Mouse (Mus musculus) neural tube, embryonic 11.5 days (tissue): ENCODE results near the gene Acad10. TPM values are rescaled to one million over a fixed set of nuclear protein-coding genes. Genes with fewer than 3 reads are reported as not detected.
"Not testable (repeated sequence)": the region's sequence is repeated elsewhere in the genome, so short reads cannot be mapped to it uniquely, and the experiment has no call there.

ENCODE experiments used
- ATAC-seq: fragments of 200-750 bp; cut with Nextera tagmentation; 2 replicates; pipeline ENCODE4 v1.8.0; 2017; ENCODE audit warnings: moderate number of reproducible peaks, mild to moderate bottlenecking, moderate TSS enrichment, moderate library complexity; ENCODE audit not compliant: insufficient read depth, low FRiP score, low TSS enrichment
- DNase-seq: peaks from one replicate; pipeline ENCODE4 v3.0.0-alpha.2; 2015; ENCODE audit warnings: low spot score
- H3K27ac ChIP-seq: fragments of 300-500 bp; sonication (generic); 2 replicates; pipeline ENCODE4 v1.5.1; 2014; ENCODE audit warnings: low read depth, mild to moderate bottlenecking, low read length
- H3K27me3 ChIP-seq: fragments of 300-500 bp; sonication (generic); 2 replicates; pipeline ENCODE4 v1.6.1; 2014; ENCODE audit warnings: mild to moderate bottlenecking, low read length, mixed read lengths; ENCODE audit not compliant: control insufficient read depth, insufficient read depth
- H3K36me3 ChIP-seq: fragments of 300-500 bp; sonication (generic); 2 replicates; pipeline ENCODE4 v1.6.1; 2014; ENCODE audit warnings: mild to moderate bottlenecking, low read length, moderate library complexity, mixed read lengths; ENCODE audit not compliant: control insufficient read depth, insufficient read depth
- H3K4me1 ChIP-seq: fragments of 300-500 bp; sonication (generic); 2 replicates; pipeline ENCODE4 v1.6.1; 2014; ENCODE audit warnings: low read length, mixed read lengths; ENCODE audit not compliant: control insufficient read depth, insufficient read depth
- H3K4me2 ChIP-seq: fragments of 300-500 bp; sonication (generic); 2 replicates; pipeline ENCODE4 v1.6.1; 2014; ENCODE audit warnings: low read depth, mild to moderate bottlenecking, moderate library complexity
- H3K4me3 ChIP-seq: fragments of 300-500 bp; sonication (generic); 2 replicates; pipeline ENCODE4 v1.5.1; 2014; ENCODE audit warnings: low read depth, low read length
- H3K9ac ChIP-seq: fragments of 300-500 bp; sonication (generic); 2 replicates; pipeline ENCODE4 v1.6.1; 2014; ENCODE audit warnings: mild to moderate bottlenecking, low read length
- H3K9me3 ChIP-seq: fragments of 300-500 bp; sonication (generic); 2 replicates; pipeline ENCODE4 v1.6.1; 2016; ENCODE audit warnings: low read length; ENCODE audit not compliant: control insufficient read depth
- WGBS: fragments of 180-500 bp; shearing (Covaris S2); extraction: QIAGEN DNeasy Blood & Tissue Kit; methylation state at CpG from one replicate; pipeline ENCODE4 v1.1.7; 2014; 5-methylcytosine and 5-hydroxymethylcytosine counted together
- polyA plus RNA-seq: library from polyadenylated mRNA; unstranded; fragments of >200 nt; fragmentation: Nextera tagmentation; extraction: Ambion mirVana; gene quantifications from 2 replicates; pipeline ENCODE4 v1.2.1, GENCODE M21; 2014

Gene Acad10
- polyA plus RNA-seq, 1 experiment from 2014 or later: 2.8 TPM

GRCm38 (mm10) chr5:121691436-121691835, 31.1 kb upstream of the Acad10 start:
- not testable (repeated sequence) for ATAC-seq, DNase-seq
- WGBS: 93% methylated on average over 7 of the region's 7 CpGs

GRCm38 (mm10) chr5:121690482-121691211, 30.3 kb upstream of the Acad10 start:
- WGBS: 85% methylated on average over 7 of the region's 7 CpGs
- Histone ChIP-seq H3K4me1 (no peaks in the 10 kb centered on the region), H3K4me2 (no peak overlapping the region)

More at GRCm38 (mm10) chr5:121691436-121691835, 31.1 kb upstream of the Acad10 start:
- H3K27ac ChIP-seq, H3K4me1 ChIP-seq, H3K4me2 ChIP-seq, H3K27me3 ChIP-seq, H3K4me3 ChIP-seq, H3K9me3 ChIP-seq, H3K36me3 ChIP-seq, H3K9ac ChIP-seq: not testable (repeated sequence)

DNA sequence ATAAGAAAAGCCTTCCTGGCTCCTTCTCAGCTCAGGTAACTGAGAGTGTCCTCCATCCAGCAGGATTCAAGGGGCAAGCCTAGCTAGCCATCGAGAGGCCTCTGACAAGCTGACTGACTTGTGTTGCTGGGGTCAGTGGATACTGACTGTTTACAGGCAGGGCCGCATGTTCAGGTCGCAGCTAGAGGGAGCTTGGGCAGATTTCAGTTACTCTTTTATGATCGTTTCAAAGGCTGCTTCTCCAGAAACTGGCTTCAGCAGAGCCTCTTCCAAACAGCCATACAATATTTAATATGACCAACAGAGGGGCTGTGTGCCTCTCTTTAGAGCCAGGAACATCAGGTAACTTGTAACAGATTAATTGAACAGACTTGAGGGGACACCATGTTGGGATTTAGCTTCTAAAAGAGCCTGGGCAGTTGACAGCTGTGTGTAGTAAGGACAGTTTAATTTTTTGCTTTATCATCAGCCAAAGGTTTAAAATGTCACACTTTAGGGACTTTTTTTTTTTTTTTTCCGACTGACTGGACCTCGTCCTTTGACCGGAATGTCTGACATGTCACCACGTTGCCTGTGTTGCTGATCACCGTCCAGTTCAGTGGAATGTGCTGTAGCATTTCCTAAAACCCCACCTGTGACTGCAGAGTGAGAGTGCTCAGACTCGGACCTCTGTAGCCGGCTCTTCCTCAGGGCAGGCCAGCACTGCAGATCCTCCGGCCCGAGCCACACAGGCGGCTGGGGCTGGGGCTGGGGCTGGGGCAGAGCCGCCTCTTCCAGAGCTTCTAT, 26.0 kb upstream of the Acad10 start:
- Histone ChIP-seq H3K9ac (no peak overlapping the region), H3K9me3 (no peaks in the 10 kb centered on the region), H3K36me3 (peaks cover 20% of the 10 kb centered on the region), H3K4me3 (no peak overlapping the region), H3K4me1 (no peaks in the 10 kb centered on the region), H3K4me2 (no peak overlapping the region), H3K27me3 (no peaks in the 10 kb centered on the region), H3K27ac (no peak overlapping the region)
- ATAC-seq (no peak), DNase-seq (no peak)
- 80% methylated on average over 15 of the region's 15 CpGs for WGBS

More at GRCm38 (mm10) chr5:121690482-121691211, 30.3 kb upstream of the Acad10 start:
- Histone ChIP-seq H3K36me3 (peaks cover 7% of the 10 kb centered on the region), H3K9ac (no peak overlapping the region), H3K9me3 (no peaks in the 10 kb centered on the region), H3K27me3 (no peaks in the 10 kb centered on the region), H3K4me3 (no peak overlapping the region), H3K27ac (no peak overlapping the region)
- ATAC-seq: no peak
- DNase-seq: no peak

DNA sequence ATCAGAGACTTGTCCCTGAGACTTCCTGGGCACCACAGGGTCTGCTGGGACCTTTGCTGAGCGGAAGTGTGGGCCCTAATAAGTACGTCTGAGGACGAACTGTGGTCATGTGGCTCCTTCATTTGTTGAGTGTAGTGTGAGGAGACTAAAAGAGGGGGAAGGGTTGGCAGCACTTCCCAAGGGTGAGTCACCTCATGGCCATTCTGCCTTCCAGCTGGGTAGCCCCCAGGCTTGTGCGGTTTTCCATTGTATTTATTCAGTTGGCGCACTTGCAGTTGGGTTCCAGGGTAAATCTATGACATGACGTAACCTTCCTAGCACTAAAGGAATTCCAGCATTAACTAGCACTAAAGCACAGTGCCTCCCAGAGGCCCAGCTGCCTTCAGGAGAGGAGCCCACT, 25.2 kb upstream of the Acad10 start:
- H3K27me3 ChIP-seq: no peaks in the 10 kb centered on the region
- no peaks in the 10 kb centered on the region for H3K9me3 ChIP-seq
- H3K4me3 ChIP-seq: no peak overlapping the region
- H3K9ac ChIP-seq: no peak overlapping the region
- no peak for ATAC-seq
- no peak overlapping the region for H3K4me2 ChIP-seq
- WGBS: 93% methylated on average over 6 of the region's 6 CpGs
- no peak overlapping the region for H3K27ac ChIP-seq
- DNase-seq: no peak
- peaks cover 21% of the 10 kb centered on the region for H3K36me3 ChIP-seq
- no peaks in the 10 kb centered on the region for H3K4me1 ChIP-seq

GRCm38 (mm10) chr5:121682250-121682649, 21.9 kb upstream of the Acad10 start:
- Histone ChIP-seq H3K9me3 (no peaks in the 10 kb centered on the region), H3K27ac (no peak overlapping the region), H3K4me3 (no peak overlapping the region), H3K4me2 (no peak overlapping the region), H3K4me1 (no peaks in the 10 kb centered on the region), H3K27me3 (no peaks in the 10 kb centered on the region), H3K9ac (no peak overlapping the region), H3K36me3 (peaks cover 21% of the 10 kb centered on the region)
- ATAC-seq (no peak), DNase-seq (no peak)
- 96% methylated on average over 2 of the region's 2 CpGs for WGBS

- Histone ChIP-seq H3K4me2 (no peak overlapping the region), H3K27ac (no peak overlapping the region), H3K9ac (no peak overlapping the region), H3K27me3 (no peaks in the 10 kb centered on the region), H3K4me1 (no peaks in the 10 kb centered on the region), H3K4me3 (no peak overlapping the region), H3K9me3 (no peaks in the 10 kb centered on the region), H3K36me3 (peaks cover 6% of the 10 kb centered on the region)
- no peak for ATAC-seq
- DNase-seq: no peak
- 79% methylated on average over 3 of the region's 3 CpGs for WGBS
Observed at GRCm38 (mm10) chr5:121670412-121670811, 10.1 kb upstream of the Acad10 start.

DNA sequence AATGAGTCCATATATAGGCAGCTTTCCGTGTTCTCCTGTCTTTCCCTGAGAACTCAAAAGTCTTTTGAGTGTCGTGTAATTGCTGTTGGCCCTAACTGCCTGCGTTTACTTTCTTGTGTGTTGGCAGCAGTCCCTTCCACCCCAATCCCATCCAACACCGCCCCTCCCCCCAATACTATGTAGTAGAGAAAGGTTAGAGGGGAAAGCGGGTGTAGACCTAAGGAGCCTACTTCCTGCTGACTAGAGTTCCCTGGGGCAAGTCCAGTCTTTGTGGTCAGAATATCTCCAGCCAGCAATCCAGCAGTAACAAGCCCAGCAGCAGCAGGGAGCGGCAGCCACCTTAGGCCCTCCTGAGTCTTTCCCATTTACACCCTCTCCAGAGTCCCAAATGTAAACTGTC, 8.1 kb upstream of the Acad10 start:
- H3K9me3 ChIP-seq: no peaks in the 10 kb centered on the region
- WGBS: 87% methylated on average over 6 of the region's 6 CpGs
- no peak overlapping the region for H3K27ac ChIP-seq
- ATAC-seq (no peak), DNase-seq (no peak)
- no peak overlapping the region for H3K4me2 ChIP-seq
- H3K4me1 ChIP-seq: no peaks in the 10 kb centered on the region
- peaks cover 4% of the 10 kb centered on the region for H3K36me3 ChIP-seq
- H3K27me3 ChIP-seq: no peaks in the 10 kb centered on the region
- no peak overlapping the region for H3K9ac ChIP-seq
- H3K4me3 ChIP-seq: no peak overlapping the region

DNA sequence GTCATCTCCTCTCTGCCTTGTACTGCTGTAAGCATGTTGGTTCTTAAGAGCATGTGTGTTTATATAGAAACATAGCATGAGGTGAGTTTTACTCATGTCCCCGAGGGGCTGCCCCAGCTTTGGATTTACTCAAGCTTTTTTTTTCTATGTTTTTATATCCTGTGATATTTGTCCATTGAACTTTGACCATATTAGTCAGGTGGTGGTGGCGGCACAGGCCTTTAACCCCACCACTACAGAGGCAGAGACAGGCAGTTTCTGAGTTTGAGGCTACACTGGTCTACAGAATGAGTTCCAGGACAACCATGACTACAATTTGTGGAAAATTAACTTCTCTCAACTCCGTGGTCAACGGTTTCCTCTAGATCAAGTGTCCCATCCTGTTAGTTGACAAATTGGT, 6.8 kb upstream of the Acad10 start:
- WGBS: 94% methylated on average over 4 of the region's 4 CpGs
- DNase-seq: no peak
- Histone ChIP-seq H3K9ac (no peak overlapping the region), H3K4me2 (no peak overlapping the region), H3K4me3 (no peak overlapping the region), H3K36me3 (peaks cover 6% of the 10 kb centered on the region), H3K9me3 (no peaks in the 10 kb centered on the region), H3K4me1 (no peaks in the 10 kb centered on the region), H3K27me3 (no peaks in the 10 kb centered on the region), H3K27ac (no peak overlapping the region)
- no peak for ATAC-seq

DNA sequence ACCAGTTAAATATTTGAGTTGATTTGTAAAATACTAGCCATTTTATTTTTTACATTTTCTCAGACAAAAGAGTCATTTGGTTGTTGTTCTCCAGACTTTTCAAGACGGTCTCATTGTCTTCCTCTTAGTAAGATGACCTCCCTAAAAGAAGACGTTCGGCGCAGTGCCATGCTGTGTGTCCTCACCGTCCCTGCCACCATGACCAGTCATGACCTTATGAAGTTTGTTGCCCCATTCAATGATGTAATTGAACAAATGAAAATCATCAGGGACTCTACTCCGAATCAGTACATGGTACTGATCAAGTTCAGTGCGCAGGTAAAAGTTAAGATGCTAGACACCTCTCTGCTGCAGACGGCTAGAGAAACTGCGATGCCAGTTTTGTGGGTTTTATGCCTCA, 4.7 kb upstream of the Acad10 start:
- Histone ChIP-seq H3K4me1 (0 out of 2 replicates have a peak, but pooled peaks cover 8% of the 10 kb centered on the region), H3K9ac (no peak overlapping the region), H3K27ac (no peak overlapping the region), H3K9me3 (no peaks in the 10 kb centered on the region), H3K27me3 (no peaks in the 10 kb centered on the region), H3K36me3 (peaks cover 4% of the 10 kb centered on the region; the same call in 1 of the 2 replicates), H3K4me2 (no peak overlapping the region), H3K4me3 (no peak overlapping the region)
- no peak for DNase-seq
- 97% methylated on average over 9 of the region's 9 CpGs for WGBS
- no peak for ATAC-seq
